Mouse (Mus musculus) cerebellum, adult 11 months (tissue): ENCODE data around the gene Glis2.

Source experiments
- DNase-seq: peaks from one replicate; pipeline ENCODE4 v3.0.0; 2022

The Glis2 gene

DNA sequence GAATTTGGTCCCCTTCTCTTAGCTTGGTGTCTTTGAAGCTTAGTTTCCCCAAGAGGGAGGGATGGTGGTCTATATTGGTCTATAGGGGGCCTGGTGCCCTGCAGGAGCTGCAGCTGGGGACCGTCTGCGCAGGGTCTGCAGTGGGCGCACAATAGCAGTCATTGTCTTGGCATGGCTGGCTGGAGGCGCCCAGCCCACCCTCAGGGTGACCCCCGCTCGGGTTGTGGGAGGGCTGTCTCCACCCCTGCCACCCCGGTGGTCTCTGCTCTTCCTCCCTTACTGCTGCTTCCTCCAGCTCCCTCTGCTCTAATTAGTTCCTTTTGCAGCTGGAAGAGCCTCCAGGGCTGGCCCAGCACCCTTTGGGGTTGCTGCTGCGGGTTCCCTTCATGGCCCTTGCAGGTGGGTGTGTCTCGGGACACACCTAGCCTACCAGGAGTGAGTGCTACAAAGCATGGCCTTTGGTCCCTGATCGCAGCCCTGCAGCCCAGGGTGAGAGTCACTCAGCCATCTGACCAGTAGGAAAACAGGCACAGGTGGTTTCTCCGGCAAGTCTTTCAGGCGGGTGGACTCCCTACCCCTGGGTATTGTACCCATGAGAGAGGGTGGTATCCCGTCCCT lies 11.1 kb downstream of the Glis2 start:
- no peak for DNase-seq

DNA sequence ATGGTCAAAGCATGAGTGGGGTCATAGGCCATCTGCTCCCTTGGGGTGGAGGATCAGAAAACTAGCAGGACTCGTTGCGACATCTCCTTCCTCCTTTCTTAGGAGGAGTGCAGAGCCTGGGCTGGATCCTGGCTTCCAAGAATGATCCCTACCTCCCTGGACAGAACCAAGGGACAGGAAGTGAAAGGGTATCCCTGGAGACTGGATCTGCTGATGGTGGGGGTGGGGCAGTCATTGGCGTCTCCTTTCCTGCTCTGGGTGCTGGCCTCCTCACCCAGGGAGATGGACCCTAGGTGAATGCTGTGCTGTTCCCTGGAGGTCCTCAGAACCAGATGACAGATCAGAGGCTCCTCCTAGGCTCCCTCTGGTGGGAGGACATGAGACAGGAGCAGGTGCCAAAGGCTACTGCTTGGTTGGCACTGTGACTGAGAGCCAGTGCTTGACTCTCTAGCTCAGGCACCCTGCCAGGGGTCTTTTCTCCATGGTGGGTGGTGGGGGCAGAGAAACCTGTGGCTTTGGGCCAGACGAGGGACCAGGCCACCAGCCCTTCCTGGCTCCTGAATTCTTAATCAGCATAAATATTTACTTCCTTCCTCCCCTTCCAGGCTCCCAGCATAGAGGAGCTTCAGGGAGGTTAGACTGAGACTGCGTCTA lies 12.0 kb downstream of the Glis2 start:
- no peak for DNase-seq

DNA sequence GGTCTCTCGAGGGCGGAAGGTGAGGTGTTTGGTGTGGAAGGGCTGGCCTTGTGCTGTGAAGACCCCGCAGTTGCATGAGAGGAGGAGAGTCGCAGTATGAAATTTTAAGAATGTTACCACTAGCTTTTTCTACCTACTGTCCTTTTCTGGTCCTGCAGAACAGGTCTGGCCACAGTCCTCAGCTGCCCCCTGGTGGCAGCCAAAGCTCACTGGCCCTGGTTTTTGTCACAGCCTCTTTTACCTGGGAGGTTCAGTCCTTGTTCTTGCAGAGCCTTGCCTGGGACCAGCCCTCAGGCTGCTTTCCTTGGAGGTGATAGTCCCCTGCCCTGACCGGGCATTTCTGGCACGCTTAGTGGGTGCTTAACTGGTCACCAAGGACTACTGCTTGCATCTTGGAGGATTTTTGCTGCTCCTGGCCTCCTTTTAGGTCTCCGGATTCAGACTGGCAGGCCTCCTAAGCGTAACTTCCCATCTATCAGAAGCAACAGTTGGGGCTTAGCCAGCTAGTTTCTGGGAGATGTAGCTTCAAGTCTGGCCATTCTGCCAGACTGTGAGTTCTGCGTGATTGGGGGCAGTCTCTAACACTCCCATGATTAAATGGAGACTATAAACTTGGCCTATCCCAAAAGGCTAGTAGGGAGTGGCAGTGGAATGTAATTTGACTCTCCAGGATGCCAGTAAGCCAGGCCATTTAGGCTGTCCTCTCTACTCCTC lies 13.5 kb downstream of the Glis2 start:
- peak; percentile 82 for DNase-seq

DNA sequence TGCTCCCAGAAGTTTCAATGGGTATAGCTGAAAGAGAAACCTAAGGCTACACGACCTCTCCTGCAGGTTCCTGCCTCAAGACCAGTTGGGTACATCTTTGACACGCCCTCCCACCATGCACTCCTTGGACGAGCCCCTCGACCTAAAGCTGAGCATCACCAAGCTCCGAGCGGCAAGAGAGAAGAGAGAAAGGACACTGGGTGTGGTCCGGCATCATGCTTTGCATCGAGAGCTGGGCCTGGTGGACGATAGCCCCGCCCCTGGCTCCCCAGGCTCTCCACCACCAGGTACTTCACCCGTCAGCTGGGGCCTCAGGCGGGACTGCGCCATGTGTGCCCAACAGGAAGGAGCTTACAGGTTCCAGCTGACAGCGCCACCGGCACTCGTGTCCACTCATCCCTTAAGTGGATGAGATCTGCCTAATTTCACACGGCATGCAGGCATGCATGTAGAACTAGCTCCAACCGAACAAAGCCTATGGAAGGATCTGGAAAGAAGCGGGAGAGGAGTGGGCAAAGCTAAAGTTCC lies 14.1 kb downstream of the Glis2 start:
- DNase-seq = no peak

DNA sequence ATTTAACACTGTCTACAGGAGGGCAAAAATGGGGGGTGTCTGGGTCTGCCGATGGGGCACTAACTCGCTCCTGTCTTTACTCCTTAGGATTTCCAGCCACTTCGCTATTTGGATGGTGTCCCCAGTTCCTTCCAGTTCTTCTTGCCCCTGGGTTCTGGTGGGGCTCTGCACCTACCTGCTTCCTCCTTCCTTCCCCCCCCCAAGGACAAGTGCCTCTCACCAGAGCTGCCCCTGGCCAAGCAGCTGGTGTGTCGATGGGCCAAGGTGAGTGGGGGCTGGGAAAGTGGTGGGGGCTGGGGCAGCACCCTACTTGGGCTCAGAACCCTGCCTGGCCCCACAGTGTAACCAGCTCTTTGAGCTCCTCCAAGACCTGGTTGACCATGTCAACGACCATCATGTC lies 16.7 kb downstream of the Glis2 start:
- no peak for DNase-seq

GRCm38 (mm10) chr16:4611676-4612075 lies 17.2 kb downstream of the Glis2 start:
- DNase-seq = no peak

GRCm38 (mm10) chr16:4613736-4614135 lies 19.2 kb downstream of the Glis2 start:
- no peak for DNase-seq

DNA sequence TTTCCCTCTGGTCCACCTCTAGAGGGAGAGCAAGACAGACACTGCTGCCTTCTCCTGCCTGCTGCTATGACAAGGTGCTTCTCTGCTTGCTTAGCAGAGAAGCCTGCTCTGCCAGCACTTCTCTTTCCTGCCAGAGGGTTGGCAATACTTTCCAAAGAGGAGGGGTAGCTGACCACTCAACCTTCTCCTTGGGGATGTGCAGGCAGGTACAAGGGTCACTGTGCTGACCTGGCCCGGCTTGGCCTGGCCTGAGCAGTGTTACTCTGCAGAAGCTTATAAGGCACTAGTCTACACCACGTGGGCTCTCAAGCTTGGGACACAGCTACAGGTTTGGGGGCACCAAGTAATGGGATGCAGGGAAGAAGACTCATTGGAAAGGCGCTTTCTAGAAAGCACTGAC lies 20.1 kb downstream of the Glis2 start:
- DNase-seq = no peak

GRCm38 (mm10) chr16:4615297-4615696 lies 20.8 kb downstream of the Glis2 start:
- DNase-seq = no peak

- DNase-seq = no peak
These were observed 22.3 kb downstream of the Glis2 start for GRCm38 (mm10) chr16:4616829-4617228.

DNA sequence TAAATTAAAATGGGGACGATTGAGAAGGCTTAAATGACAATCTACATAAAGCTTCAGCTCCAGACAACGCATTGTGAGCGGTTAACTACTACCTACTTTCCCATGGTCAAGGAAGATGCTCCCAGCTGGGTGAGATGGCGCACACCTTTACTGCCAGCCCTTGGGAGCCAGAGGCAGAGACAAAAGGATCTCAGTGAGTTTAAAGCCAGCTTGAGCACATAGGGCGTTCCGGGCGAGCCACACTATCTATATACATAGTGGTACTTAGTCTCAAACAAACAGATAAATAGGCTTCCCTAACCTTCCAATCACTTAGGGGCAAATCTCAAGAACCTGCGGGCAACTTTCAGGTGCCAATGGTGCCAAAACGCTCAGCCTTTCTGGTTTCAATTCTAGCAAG lies 29.6 kb downstream of the Glis2 start:
- DNase-seq = no peak

- peak; percentile 90 for DNase-seq
These were observed 30.1 kb downstream of the Glis2 start, which contains the start of gene Pam16 for GRCm38 (mm10) chr16:4624481-4625110. Gene Pam16 (minus strand): TSS chr16:4624988.

DNA sequence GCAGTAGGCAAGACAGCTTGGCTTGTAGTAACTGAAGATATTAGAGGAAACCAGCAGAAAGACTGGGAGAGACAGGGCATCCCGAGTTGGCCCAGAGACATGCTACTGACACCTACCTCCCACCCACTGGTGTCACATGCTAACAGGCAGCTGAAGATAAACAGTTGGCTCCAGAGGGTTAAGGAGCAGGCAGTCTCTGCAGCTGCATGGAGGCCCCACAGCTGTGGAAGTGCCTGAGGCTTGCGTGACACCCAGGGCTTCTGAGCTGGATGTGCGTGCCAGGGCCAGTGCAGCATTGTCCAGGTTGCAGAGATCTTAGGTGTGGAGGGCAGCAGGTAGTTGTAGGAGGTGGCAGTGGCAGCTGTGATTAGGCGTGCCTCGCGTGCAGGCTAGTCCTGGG lies 32.6 kb downstream of the Glis2 start:
- no peak for DNase-seq

- DNase-seq = no peak
These were observed 34.4 kb downstream of the Glis2 start for GRCm38 (mm10) chr16:4628898-4629419.

DNA sequence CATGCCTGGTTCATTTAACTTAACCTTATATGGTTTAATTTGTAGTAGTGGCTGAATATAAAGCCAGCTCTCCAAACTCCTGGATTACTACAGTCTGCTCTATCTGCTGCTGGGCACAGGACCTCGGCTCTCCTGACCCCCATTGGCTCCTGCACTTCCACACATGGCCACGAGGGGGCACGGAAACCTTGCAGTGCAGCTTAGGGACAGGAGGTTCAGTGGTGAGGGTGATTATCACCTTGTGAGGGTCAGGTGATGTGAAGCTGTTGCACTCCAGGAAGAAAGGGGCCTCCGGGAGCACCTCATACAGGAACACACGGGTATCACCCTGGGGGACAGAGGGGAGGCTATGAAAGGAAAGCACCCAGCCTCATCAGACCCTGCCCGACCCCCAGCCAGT lies 35.4 kb downstream of the Glis2 start:
- DNase-seq = peak; percentile 78

DNA sequence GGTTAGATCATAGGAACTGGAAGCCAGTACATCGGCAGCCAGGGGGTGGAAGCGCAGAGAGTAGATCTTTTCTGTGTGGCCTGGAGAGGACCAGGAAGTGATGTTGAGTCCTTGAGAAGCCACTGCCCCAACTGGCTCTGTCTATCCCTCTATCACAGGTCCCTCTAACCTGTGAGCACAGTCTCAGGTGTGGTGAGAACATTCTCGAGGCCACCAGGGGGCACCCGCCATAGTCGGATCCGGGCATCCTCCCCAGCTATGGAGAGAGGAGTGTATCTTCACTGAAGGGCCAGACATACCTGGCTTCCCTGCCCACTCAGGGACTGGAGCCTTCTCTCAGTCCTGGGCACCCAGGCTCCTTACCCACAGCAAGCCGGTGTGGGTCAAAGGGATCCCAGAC lies 37.5 kb downstream of the Glis2 start:
- DNase-seq = no peak

DNA sequence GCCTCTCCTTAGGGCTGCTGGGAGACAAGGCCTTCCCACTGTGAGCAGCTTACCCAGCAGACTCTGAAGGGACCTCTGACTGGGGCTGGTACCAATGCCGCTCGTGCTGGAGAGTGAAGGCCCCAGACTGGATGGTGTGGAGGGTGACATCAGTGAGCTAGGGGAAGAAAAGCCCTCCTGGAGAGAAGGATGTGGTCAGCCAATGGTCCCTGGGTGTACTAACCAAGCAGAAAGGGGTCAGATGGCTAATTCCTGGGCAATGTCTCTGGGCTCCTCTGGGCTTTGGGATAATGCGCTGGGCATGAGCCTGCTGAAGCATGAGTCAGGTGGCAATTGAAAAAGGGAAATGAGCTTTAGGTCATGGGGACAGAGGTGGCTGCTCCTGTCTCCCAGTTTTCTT lies 39.1 kb downstream of the Glis2 start:
- DNase-seq = no peak

GRCm38 (mm10) chr16:4634681-4635080 lies 40.2 kb downstream of the Glis2 start:
- DNase-seq = no peak

DNA sequence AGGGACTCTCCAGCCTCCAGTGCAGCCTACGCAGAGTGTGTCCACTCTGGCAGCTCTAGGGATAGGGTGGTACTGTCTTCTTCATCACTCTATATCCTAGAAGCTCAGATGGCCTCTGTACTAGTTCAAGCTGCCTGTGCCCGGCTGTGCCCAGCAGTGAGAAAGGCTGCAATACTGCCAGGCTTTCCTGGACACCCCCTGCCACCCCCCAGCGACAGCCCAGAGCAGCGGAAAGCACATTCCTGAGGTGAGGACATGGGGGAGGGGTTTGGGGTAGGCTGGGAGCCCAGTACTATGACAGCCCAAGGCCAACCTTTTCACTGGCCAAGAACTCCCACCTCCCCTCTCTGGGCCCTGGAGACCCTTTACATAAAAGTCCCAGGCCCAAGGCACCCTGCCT lies 41.2 kb downstream of the Glis2 start:
- DNase-seq = no peak

DNA sequence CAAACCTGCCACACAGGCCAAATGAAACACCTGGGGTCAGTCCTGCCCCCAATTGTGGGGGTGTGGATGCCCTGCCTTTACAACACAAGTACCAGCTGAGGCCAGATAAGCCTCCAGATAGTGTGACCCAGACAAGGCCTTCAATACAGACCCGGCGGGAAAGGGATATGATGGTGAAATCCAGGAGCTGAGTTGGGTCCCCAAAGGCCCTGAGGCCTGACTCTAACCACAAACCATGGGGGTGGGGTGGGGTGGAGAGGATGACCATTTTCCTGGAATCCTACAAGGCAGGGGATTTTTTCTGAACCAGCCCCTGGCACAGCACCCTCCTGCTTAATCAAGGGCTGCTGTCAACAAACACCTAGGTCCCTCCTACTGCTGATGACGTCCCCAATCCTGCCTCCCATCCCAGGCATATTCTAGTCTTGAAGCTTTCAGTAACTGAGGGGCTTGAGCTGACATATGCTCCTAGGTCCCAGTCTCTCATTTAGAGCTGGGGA lies 44.4 kb downstream of the Glis2 start:
- DNase-seq = no peak

DNA sequence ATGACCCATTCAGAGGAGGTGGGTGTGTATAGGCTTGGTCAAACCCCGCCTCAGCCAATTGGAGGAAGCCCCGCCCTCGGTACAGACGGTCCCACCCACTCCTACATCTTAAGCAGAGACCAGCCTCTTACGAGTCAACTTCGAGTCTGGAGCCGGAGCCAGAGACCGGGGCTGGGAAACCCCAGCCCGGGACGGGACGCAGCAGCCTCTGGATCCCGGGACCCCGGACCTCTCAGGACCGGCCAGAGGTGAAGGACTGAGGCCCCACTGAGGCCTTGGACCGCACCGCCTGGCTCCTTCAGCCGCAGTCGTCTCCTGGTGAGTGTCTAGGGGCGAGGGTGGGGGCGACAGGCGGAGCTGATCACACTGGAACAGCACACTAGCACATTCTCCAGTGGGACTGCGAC lies 45.3 kb downstream of the Glis2 start, which contains the start of the genes Vasn and Dnaja3:
Gene Vasn, plus strand, starts transcription at position 111 of the 407 bp plus-strand sequence.
Gene Dnaja3, plus strand, starts transcription at position 159 of the 407 bp plus-strand sequence.
- DNase-seq = no peak

DNA sequence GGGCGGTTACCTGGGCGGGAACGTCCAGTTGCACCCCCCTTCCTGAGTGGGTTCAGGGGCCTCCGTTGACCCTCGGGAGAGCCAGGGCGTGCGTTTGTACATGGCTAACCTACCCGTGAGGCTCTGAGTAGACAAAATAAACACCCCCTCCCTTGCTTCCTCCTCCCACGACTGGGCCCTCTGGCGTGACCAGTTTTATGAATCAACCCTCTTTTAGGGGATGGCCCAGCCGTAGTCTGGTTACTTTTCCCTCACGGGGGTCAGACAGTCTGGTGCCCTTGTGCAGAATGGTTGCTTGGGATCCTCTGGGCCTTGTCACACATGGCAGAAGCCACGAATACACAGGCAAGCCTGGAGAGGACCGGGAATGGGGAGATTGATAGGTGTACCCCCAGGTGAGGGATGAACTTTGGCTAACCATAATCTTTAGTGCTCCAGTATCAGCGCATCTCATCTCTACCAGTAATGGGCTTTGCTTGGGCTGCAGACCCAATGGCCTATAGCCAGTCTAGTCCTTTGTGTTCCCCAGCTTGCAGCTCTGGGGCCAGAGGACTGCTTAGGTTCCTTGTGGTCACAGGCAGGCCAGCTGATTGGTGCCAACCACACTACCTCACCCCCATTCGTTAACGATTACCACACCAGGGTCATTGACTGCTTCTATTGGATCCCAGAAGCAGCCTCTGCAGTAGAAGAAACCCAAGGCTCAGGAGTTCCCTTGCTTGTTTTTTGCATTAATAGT lies 45.9 kb downstream of the Glis2 start:
- no peak for DNase-seq
